Mouse (Mus musculus) adrenal gland, postnatal 10 days (tissue): ENCODE measurements around the gene 1700019N19Rik. TPM values are rescaled to one million over a fixed set of nuclear protein-coding genes. Genes with fewer than 3 reads are reported as not detected.

ENCODE experiments used
- DNase-seq: peaks from one replicate; pipeline ENCODE4 v3.0.0; 2021; ENCODE audit warnings: mixed read lengths
- long read RNA-seq, 2 experiments: library from polyadenylated mRNA; stranded (forward); transcript quantifications; one replicate each; pipeline ENCODE4 v2.0.0; 2021
- total RNA-seq, 2 experiments: library from RNA; stranded (reverse); gene quantifications; 2 replicates each; pipeline ENCODE4 v1.2.3; 2021

1700019N19Rik gene
- total RNA-seq: not detected
- long read RNA-seq, experiment 1: 0 reads
- long read RNA-seq, experiment 2: 0 reads

DNA sequence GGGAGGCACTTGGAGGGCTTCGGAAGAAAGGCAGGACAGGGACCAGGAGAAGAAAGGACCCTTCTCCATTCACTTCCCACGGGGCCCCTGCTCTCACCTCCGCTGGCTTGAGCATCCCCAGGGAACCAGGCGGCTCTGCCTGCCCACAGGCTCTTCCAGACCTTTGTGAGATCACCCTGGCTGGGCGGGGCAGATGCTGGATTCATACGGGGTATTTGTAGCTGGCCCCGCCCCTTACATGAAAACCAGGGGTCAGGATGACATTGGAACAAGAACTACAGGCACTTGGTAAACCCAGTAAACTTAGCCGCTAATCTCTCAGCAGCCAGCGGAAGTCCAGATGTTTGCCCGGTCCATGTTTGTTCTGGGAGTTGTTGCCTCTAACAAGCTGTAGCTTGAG lies at the start of gene 1700019N19Rik:
Gene 1700019N19Rik (minus strand): TSS at position 178 of the 400 bp plus-strand sequence.
- DNase-seq: no peak

DNA sequence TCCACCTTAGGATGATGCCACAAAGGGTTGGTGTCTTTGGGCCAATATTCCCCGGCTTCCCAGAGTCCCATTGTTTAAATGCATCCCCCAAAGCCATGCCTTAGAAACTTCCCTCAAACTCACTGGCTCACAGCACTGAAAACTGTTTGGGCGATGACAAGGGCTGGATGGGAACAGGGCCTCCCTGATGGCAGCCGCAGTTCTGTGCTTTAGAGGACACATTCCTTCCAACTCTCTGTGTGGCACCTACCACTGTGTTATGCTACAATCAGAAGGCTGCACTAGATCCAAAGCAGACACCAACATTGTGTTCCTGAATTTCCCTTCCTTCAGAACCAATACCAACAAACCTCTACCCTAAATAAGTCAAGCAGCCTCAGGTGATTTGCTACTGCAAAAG lies 49.3 kb upstream of the 1700019N19Rik start:
- no peak for DNase-seq

DNA sequence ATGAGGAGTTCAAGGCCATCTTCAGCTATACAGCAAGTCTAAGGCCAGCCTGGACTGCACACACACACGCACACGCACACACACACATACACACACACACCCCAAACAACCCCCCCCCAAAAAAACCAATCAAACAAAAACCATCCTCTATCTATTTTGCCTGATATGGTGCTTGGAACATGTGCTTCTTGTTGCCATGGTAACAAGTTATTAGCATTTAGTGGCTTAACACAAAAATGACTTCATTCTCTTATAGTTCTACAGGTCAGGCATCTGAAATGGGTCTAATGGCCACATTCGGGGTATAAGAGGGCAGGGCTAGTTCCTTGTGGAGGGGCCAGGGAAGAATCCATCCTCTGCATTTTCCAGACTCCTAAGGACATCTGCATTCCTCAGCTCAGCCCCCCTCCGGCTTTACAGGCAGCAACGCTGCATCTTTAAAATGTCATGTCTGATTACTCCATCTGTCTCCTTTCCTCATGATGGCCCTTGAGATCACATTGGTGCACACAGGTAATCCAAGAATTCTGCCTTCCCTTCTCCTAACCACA lies 46.5 kb upstream of the 1700019N19Rik start:
- no peak for DNase-seq

DNA sequence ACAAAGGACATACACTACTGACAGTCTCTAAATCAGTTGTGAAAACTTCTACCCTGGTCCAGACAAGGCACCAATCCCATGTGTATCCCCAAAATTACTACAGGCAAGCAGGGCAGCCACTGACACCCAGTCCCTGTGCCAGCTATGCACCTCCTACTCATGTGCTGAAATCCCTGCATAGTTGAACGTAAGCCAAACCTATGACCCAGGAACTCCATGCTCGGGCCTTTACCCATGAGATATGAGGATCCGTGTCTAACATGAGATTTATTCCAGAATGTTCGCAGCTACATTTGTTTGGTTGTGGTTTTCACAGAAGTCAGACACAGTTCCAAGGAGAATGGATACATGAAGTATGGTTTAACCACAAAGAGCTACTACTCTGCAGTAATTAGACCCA lies 45.5 kb upstream of the 1700019N19Rik start:
- DNase-seq: peak; percentile 59

DNA sequence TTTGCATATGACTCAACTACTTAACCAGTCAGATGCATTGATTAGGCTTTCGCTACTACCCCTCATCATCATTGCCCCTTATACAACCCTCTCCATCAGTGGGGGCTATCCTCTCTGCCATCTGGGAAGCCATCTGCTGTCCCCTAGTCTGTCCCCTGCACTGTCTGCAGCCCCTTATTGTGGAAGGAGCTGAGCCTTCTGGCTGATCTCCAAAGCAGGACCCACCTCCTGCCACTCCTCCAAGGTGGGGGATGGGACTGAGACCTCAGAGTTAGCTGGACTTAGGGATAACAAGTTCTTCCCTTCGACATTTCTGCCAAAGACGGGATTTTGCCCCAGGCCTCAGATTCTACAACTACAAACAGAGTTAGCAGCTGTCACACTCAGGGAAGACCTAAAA lies 45.1 kb upstream of the 1700019N19Rik start:
- DNase-seq: no peak

DNA sequence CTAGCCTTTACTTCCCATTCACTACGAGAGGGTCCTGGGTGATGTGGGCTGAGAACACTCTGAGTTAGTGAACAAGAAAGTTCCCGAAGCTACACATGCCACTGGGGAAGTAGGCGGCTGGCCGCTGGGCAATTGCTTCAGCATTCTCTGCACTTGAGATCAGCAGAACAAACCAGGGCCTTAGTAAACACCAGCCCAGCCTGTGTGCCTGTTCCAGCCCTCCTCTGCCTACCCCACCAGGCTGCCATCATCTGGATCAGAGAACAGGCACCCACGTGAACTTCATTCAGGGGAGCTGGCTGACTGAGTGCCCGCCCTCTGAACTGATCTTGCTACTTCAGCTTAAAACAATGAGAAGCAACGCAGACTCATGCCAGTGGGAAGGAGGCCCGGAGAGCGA lies 44.4 kb upstream of the 1700019N19Rik start:
- DNase-seq: no peak

DNA sequence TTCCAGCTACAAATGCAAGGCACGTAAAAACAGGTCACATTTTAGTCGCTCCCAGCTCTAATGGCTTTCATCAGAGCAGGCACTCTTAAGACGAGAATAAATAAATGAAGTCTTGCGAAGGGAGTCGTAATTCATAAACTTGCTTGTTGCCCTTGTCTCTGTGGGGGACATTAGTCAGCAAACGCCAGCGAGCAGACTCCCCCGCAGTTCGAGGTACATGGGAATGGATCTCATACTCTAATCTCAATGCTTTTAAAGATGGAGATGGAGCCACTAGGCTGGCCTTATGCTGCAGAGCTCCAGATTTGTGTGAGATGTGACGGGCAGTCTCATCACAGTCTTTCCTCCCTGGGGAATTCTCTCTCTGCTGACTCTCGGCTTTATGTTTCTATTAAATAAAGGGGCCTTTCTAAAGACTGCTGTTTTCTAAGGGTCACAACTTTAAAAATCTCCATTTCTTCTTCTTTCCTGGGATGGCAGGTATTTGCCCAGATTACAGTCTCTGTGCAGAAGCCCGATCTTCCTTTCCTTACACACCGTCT lies 39.4 kb upstream of the 1700019N19Rik start:
- no peak for DNase-seq

DNA sequence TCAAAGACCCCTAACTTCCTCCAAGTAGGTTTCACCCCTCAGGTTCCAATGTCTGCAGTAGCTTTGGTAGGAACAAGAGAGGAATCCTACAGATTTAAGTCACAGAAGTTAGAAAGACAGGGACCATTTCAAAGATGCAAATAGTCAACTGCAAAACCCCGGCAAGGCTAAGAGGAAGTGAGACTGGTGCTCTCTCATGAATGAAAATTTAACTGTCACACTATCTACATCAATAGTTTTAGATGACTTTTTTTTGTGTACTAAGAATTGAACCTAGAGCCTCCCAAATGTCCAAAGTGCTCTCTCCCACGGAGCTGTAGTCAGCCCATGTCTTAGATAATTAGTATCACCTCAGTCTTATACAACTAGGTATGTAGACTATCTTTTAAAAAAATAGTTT lies 38.7 kb upstream of the 1700019N19Rik start:
- DNase-seq: no peak

DNA sequence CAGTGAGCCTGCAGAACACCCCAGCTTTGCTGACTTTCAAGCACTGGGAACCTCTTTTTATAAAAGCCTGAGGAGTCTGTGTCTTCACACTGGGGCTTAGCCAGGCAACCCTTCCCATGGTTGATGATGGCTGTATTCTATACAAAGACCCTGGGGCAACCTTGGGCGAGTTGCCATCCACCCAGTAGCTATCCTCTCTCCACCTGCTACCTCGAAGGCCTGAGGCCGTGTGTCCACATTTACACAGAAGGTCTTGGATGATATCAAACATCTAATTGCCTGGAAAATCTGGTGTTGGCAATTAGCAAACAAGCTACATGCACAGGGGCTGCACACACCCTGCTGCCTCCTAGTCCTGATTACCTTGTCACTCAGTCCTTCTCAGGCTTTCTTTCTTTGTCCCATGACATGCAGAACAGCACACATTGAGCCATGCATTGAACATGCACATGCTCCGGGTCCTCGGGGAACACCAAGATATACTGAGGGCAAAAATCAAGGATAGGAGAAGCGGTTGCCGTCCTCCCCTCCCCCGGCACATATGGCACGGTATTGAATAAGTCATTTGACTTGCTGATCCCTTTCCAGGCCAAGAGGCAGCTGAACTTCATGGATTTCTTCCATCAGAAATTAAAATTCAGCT lies 37.1 kb upstream of the 1700019N19Rik start:
- no peak for DNase-seq

DNA sequence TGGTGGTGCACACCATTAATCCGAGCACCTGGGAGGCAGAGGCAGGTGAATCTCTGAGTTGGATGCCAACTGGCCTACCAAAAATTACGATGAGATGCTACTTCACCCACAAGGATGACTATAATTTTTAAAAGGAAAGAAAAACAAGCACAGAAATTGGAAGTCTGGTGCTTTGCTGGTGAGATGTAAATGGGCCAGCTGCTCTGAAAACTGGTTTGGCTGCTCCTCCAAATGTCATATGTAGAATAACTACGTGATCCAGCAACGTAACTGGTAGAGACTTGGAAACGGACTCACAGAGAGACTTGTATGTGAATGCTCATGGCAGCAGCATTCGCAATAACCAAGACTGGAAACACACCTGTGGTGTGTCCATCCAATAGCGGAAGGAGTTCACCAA lies 35.9 kb upstream of the 1700019N19Rik start:
- no peak for DNase-seq

DNA sequence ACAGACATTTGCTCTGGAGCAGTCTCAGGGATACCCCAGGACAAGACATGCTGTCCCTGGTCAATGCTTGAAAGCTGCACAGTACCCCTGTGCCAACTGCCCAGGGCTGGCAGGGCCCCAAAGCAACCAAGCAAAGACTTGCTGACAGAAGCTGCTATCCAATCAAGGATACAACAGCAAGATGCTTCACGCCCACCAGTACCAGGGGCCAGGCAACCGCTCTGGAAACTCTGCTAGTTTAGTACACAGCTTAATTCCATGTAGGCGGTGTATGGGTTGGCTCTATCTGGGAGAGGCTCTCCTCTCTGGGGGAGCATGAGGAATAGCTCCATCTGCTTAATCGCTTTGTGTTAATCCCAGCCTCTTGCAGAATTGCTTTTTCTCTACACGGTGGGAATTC lies 35.3 kb upstream of the 1700019N19Rik start:
- DNase-seq: no peak

DNA sequence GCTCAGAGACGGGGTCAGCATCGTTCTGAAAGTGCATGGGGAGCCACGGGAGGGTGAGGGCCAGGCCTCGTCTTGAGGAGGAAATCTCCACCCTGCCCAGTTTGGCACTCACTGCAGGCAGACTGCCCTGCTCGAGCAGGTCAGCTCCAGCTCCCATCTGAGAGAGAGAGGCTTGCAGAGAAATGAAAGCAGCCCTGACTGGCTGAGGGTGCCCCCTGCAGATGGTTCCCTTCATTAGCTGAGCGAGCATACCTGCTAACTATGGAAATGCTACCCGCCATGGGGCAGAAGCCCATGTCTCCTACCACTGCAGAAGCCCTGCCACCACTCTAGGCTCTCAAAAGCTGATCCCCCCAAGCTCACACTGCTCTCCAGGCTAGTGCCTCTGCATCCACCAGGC lies 33.4 kb upstream of the 1700019N19Rik start:
- no peak for DNase-seq

DNA sequence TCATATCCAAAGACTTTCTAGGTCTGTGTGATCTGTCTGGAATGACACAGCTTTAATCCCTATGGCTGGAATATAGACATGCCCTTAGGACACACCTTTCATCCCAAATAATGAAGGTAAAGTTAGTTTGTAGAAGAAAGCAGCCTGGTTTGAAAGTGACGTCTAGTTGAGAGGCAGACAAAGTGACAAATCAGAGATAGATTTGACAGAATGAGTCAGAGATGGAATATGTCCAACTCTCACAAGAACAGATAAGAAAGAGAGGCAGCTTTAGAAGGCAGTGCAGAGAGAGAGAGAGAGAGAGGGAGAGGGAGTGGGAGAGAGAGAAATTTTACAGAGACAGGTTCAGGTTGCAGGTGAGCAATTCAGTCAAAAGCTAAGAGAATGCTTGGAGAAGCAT lies 30.1 kb upstream of the 1700019N19Rik start:
- DNase-seq: no peak

DNA sequence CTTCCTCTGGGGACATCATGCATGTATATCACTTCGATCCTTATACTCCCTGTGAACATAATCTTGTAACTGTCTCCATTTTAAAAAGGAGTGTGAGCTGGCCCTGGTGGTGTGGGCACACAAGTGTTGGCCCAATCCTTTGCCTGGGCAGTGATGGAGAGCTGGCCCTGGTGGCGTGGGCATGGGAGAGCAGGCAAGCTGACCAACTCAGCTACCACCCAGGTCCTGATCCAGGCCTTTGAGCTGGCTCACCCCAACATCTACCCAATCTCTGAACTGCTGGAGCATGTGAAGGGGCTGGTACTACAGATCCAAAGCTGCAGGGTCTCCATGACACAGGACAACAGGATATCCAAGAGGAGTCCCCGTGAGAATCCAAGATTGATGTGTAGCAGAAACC lies 29.0 kb upstream of the 1700019N19Rik start:
- no peak for DNase-seq

DNA sequence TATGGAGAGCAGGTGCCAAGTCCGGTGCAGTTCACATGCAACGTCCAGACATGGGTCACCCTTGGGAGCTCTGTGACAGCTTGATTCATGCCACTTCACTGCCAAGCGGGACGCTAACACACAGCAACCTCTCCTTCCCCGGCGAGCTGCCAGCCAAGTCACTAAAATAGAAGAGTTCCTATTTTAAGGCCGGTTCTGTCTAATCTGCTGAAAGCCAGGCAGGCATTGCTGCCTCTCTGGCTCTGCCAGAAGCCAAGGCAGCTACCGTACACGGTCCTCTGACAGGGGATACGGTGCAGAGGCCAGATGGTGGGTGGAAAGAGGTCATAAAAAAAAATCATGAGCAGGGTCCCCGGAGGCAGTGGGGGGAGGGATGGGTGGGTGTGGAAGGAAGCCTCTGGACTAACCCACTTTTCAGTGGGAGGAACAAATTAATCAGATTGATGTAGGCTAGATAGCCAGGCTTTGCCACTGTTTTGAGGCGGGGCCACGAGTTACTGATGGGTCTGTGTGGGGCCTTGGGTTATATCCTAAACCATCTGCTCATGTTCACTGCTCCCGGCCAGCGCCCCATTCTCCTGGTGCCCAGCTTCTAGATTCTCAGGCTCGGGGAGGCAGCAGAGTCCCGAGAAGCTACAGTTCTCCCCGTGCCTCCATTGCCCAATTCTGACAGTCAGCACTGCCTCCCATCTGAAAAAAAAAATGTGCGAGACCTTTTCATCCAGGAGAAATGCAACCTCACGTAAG lies 28.4 kb upstream of the 1700019N19Rik start:
- DNase-seq: peak; percentile 90

DNA sequence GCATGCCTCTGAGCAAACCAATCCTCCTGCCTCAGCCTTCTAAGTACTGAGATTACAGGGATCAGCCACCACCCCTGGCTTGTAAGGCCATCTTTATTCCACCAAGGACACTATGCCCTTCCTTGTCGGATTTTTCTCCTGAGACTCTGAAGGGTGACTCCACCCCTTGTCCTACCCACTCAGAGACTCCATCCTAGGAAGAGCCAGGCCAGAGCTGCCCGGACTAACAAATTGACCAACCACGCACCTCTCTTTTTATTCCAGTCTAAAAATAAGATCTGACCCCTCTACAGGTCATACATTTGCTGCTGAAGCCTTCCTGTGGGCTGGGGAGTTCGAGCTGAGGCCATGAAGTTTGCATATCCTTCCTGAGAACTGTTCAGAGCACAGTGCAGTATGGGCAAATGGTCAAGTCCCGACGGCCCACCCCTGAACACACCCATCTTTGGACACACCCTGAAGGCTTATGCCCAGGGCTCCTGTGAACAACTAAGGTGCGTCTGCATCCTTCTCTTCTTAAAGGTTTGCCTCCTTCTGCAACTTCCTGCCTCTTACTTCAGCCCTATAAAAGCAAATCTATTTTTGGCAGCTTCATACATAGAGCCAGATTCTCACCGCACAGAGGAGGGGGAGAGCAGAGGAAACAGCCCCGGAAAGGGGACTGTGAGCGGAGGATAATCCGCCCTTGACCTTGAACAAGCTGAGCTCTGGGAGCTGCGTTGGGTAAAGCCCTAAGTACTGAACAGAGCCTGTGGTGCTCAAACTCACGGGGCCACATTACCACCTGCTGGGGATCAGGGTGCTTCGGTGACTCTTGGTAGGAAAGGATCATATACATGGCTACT lies 24.5 kb upstream of the 1700019N19Rik start:
- no peak for DNase-seq

DNA sequence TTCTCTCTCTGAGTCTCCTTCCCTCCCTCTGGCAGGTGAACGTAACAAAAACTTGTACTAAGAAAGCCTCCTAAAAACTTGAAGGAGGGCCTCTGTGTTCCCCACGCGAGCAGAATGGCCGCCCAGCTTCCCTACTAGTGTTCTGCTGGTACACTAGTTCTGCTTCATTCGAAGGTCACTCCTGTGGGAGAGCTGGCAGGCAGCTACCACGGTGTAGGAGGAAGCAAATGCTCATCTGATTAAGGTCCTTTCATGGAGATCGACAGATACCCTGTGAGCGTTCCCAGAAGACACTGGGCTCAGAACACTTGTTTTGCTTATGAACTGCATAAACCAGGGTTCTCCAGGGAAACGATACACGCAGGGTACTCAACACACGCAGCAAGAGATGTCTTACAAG lies 23.1 kb upstream of the 1700019N19Rik start:
- no peak for DNase-seq

DNA sequence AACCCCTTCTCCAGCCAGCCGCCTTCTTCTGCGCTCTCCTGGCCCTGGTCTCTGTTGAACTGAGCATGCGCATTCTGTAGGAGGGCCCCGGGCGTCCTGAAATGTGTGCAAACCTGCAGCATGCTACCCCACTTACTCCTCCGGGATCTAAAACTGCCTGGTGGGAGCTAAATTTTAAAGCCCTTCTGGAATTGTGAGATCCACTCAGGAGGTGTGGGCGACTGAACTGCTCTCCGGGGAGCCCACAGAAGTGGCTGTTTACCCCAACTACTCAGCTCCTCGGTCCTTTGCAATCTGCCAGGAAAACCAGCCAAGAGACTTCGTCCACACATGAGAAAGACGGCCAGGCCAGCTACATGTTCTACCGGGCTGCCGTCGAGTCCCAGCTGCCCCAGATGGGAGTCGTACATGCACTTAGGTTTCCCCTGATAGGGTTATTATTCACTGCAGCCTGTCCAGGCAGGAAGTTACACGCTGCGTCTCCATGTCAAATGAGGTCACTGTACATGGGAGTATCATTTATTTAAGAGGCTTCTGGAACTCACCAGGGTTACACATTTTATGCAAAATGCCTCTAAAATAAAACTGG lies 22.3 kb upstream of the 1700019N19Rik start:
- peak; percentile 45 for DNase-seq

DNA sequence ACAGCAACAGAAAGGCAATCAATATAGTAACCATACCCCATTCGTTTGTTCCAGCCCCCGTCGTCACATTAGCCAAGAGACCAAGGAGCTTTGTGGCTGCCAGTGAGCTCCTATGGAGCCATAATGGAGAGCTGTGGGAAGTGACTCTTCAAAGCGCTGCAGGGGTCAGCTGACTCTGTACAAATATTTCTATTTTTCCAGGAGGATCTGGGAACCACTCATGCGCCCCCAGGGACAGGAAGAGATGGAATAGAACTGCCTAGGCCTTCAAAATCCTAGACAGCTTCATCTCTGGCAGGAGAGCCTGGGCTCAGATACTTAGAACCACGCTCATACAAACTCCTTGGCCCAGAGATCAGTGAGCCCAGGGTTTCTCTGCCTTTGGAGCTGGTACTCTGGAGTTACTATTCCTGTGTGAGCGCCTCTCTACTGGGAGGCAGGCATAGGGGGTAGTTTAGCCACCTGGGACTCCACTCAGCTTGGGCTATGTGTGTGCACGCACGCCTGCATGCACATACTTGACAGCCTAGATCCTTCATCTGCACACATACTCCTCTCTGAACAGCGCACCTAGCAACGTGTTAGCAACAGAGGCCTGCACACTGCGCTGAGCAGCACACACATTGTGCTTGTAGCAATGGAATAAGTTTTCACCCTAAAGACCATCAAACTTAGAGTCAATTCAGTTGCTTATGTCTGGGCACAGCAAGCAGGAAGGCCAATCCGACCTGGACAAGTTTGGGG lies 21.1 kb upstream of the 1700019N19Rik start:
- DNase-seq: no peak

DNA sequence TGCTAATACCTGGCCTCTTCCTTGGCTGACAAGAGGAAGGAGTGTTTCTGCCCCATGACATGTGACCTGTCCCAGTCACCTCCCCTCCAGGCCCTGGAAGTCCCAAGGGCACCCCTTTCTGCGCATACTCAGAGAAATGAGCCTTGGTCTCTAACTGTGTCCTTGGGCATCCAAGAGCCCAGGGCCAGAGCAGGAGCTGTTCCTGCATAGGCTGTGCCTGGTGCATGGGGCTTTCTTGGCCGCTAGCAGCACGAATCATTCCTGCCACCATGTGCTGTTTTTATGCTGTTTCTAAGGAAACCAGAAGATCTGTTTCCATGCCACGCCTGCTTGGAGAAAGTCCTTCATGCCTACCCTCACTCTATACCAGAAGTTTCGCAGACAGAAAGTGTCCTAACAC lies 16.3 kb upstream of the 1700019N19Rik start:
- DNase-seq: peak; percentile 77

DNA sequence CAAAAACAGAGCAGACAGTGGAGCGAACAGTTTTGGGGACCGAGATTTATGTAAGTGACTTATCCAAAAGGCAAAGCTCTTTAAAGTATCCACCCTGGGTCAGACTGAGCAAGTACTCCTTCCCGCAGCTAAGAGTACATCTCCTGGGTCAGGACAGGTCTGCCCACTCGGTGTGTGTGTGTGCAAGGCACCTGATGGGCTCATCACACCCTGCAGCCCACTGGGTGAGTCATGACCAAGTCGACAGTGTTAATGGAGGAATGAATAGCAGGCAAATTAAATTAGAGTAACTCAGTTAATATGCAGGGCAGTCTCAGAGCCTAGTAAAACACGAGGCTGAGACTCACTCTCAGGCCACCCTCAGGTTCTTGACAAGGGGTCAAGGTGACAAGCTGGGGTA lies 14.6 kb upstream of the 1700019N19Rik start:
- DNase-seq: no peak
